Mouse (Mus musculus) CH12.LX (cell line): Measurements from ENCODE around the gene Pkdrej. TPM values are rescaled to one million over a fixed set of nuclear protein-coding genes. Genes with fewer than 3 reads are reported as not detected.
A peak's percentile ranks its signal among the peaks of the same experiment; 100 is the strongest.

Source experiments
- DNase-seq: peaks from one replicate; pipeline ENCODE4 v3.0.0-alpha.2; 2013; ENCODE audit errors: extremely low read depth
- H3K27ac ChIP-seq: 2 replicates; pipeline ENCODE4 v1.5.1; 2012; ENCODE audit warnings: low read depth, mild to moderate bottlenecking, control low read depth, moderate library complexity; ENCODE audit not compliant: insufficient read depth
- H3K27me3 ChIP-seq: replicated peaks from 2 replicates; pipeline ENCODE3; 2012; ENCODE audit warnings: inconsistent platforms
- H3K36me3 ChIP-seq, 2 experiments: replicated peaks in 1 of 2; 2 replicates each; pipeline versions ENCODE3 to v1.6.1; 2012; ENCODE audit warnings: inconsistent platforms in 1 of 2, low read length in 1 of 2, mild to moderate bottlenecking in 1 of 2, mixed read lengths in 1 of 2, moderate library complexity in 1 of 2; ENCODE audit not compliant: control insufficient read depth in 1 of 2, insufficient read depth in 1 of 2
- H3K4me1 ChIP-seq, 2 experiments: 2 replicates each; pipeline ENCODE4 v1.6.1; 2012; ENCODE audit warnings: inconsistent platforms in 1 of 2, moderate library complexity in 1 of 2; ENCODE audit not compliant: insufficient read depth in 2 of 2, control insufficient read depth in 1 of 2
- H3K4me2 ChIP-seq: 2 replicates; pipeline ENCODE4 v1.6.1; 2012; ENCODE audit warnings: low read depth, mild to moderate bottlenecking, control low read depth; ENCODE audit not compliant: poor library complexity, insufficient read depth, severe bottlenecking
- H3K4me3 ChIP-seq, 3 experiments: fragments of 150-350 bp in 1 of 3; sonication (generic) in 1 of 3; replicated peaks in 1 of 3; 2 replicates each; pipeline versions ENCODE3 to v1.5.1; 2011 to 2012; ENCODE audit warnings: low read depth in 2 of 3, low read length in 2 of 3, mild to moderate bottlenecking in 2 of 3, moderate library complexity in 2 of 3, control low read depth in 1 of 3, improper control_type of control experiment in 1 of 3, inconsistent platforms in 1 of 3, mixed read lengths in 1 of 3; ENCODE audit not compliant: poor library complexity in 1 of 3
- H3K79me2 ChIP-seq: replicated peaks from 2 replicates; pipeline ENCODE4 v1.6.1; 2012; ENCODE audit warnings: mild to moderate bottlenecking, moderate library complexity; ENCODE audit not compliant: control insufficient read depth, poor library complexity, insufficient read depth, severe bottlenecking; ENCODE audit errors: extremely low read depth
- H3K9ac ChIP-seq: 2 replicates; pipeline ENCODE4 v1.6.1; 2012; ENCODE audit warnings: low read depth, mild to moderate bottlenecking, control low read depth, moderate library complexity; ENCODE audit not compliant: insufficient read depth
- H3K9me3 ChIP-seq: replicated peaks from 2 replicates; pipeline ENCODE3; 2012; ENCODE audit warnings: low read length, inconsistent platforms, mixed read lengths
- BHLHE40 ChIP-seq: IDR thresholded peaks from 2 replicates; pipeline ENCODE4 v1.6.1; 2011; ENCODE audit warnings: mild to moderate bottlenecking, low read depth, low read length, improper control_type of control experiment
- CTCF ChIP-seq, 2 experiments: IDR thresholded peaks in 1 of 2; conservative IDR thresholded peaks in 1 of 2; 2 replicates each; pipeline ENCODE4 v1.5.1; 2011 to 2012; ENCODE audit warnings: low read depth in 2 of 2, low read length in 2 of 2, improper control_type of control experiment in 1 of 2, inconsistent platforms in 1 of 2, mild to moderate bottlenecking in 1 of 2, moderate library complexity in 1 of 2
- E2F4 ChIP-seq: IDR thresholded peaks from 2 replicates; pipeline ENCODE4 v1.6.1; 2011; ENCODE audit warnings: low read depth, low read length, improper control_type of control experiment; ENCODE audit not compliant: insufficient replicate concordance
- ELF1 ChIP-seq: IDR thresholded peaks from 2 replicates; pipeline ENCODE4 v1.6.1; 2014; ENCODE audit warnings: low read depth, mild to moderate bottlenecking, inconsistent platforms, low read length, improper control_type of control experiment
- ETS1 ChIP-seq: conservative IDR thresholded peaks from 2 replicates; pipeline ENCODE4 v1.6.1; 2012; ENCODE audit warnings: low read depth, mild to moderate bottlenecking, inconsistent platforms, low read length, improper control_type of control experiment, moderate library complexity
- JUN ChIP-seq: IDR thresholded peaks from 2 replicates; pipeline ENCODE4 v1.6.1; 2011; ENCODE audit warnings: low read depth, mild to moderate bottlenecking, low read length, improper control_type of control experiment, moderate library complexity; ENCODE audit not compliant: insufficient read depth
- KAT2A ChIP-seq: IDR thresholded peaks from 2 replicates; pipeline ENCODE4 v1.6.1; 2012; ENCODE audit warnings: low read length, improper control_type of control experiment, inconsistent platforms; ENCODE audit not compliant: insufficient replicate concordance
- MAFK ChIP-seq: IDR thresholded peaks from 2 replicates; pipeline ENCODE4 v1.6.1; 2011; ENCODE audit warnings: low read length, improper control_type of control experiment; ENCODE audit not compliant: insufficient replicate concordance
- MEF2A ChIP-seq: IDR thresholded peaks from 2 replicates; pipeline ENCODE4 v1.6.1; 2014; ENCODE audit warnings: low read depth, mild to moderate bottlenecking, inconsistent platforms, low read length, improper control_type of control experiment, borderline replicate concordance
- MYC ChIP-seq: IDR thresholded peaks from 2 replicates; pipeline ENCODE4 v1.6.1; 2011; ENCODE audit warnings: low read depth, mild to moderate bottlenecking, improper control_type of control experiment, low read length
- NELFE ChIP-seq: IDR thresholded peaks from 2 replicates; pipeline ENCODE4 v1.6.1; 2011; ENCODE audit warnings: low read depth, low read length, improper control_type of control experiment
- NRF1 ChIP-seq: IDR thresholded peaks from 2 replicates; pipeline ENCODE4 v1.6.1; 2014; ENCODE audit warnings: low read depth, mild to moderate bottlenecking, inconsistent platforms, low read length, improper control_type of control experiment, moderate library complexity
- PAX5 ChIP-seq: IDR thresholded peaks from 2 replicates; pipeline ENCODE4 v1.6.1; 2012; ENCODE audit warnings: low read length, inconsistent platforms, mixed read lengths
- POLR2AphosphoS2 ChIP-seq: IDR thresholded peaks from 2 replicates; pipeline ENCODE4 v1.6.1; 2011; ENCODE audit warnings: low read depth, low read length, improper control_type of control experiment
- SIN3A ChIP-seq: IDR thresholded peaks from 2 replicates; pipeline ENCODE4 v1.6.1; 2012; ENCODE audit warnings: low read length, improper control_type of control experiment, inconsistent platforms
- TBP ChIP-seq: conservative IDR thresholded peaks from 2 replicates; pipeline ENCODE4 v1.6.1; 2011; ENCODE audit warnings: low read depth, low read length, improper control_type of control experiment
- TCF12 ChIP-seq: IDR thresholded peaks from 2 replicates; pipeline ENCODE4 v1.6.1; 2014; ENCODE audit warnings: low read depth, mild to moderate bottlenecking, inconsistent platforms, low read length, improper control_type of control experiment
- UBTF ChIP-seq: IDR thresholded peaks from 2 replicates; pipeline ENCODE4 v1.6.1; 2012; ENCODE audit warnings: low read depth, mild to moderate bottlenecking, inconsistent platforms, low read length, improper control_type of control experiment, moderate library complexity
- USF1 ChIP-seq: IDR thresholded peaks from 2 replicates; pipeline ENCODE4 v1.6.1; 2014; ENCODE audit warnings: low read depth, mild to moderate bottlenecking, inconsistent platforms, low read length, improper control_type of control experiment
- ZKSCAN1 ChIP-seq: IDR thresholded peaks from 2 replicates; pipeline ENCODE4 v1.6.1; 2012; ENCODE audit warnings: low read depth, inconsistent platforms, low read length, improper control_type of control experiment, borderline replicate concordance
- ZNF384 ChIP-seq: IDR thresholded peaks from 2 replicates; pipeline ENCODE4 v1.6.1; 2012; ENCODE audit warnings: low read depth, low read length, improper control_type of control experiment, inconsistent platforms
- dilution Hi-C: fragments of 300-500 bp; cut with MboI; formaldehyde crosslinking; loops from 2 replicates; pipeline ENCODE4 v1.14.3; 2020; ENCODE audit warnings: low sequenced_read_pairs; ENCODE audit not compliant: extremely low pct_unique_long_range_greater_than_20kb, extremely low pct_ligation_motif_present
- in situ Hi-C: fragments of 300-500 bp; cut with MboI; formaldehyde crosslinking; loops from 3 replicates; pipeline ENCODE4 v1.14.3; 2019; ENCODE audit warnings: low sequenced_read_pairs, low pct_ligation_motif_present, low pct_unique_long_range_greater_than_20kb, mixed read lengths
- polyA plus RNA-seq: library from polyadenylated mRNA; unstranded; fragments of >175 nt; gene quantifications from 2 replicates; pipeline ENCODE4 v1.2.1, GENCODE M21; 2012; ENCODE audit warnings: low read depth; ENCODE audit not compliant: insufficient read length
- total RNA-seq, 2 experiments: library from RNA; depleted of rRNA; stranded (reverse); fragments of 300-350 nt in 1 of 2; fragments of >200 nt in 1 of 2; gene quantifications; 2 replicates each; pipeline ENCODE4 v1.2.3; 2012 to 2014

The Pkdrej gene
- total and polyA plus RNA-seq, 3 experiments = not detected

GRCm38 (mm10) chr15:85831954-85832590 is 10.5 kb upstream of the Pkdrej start, which contains the start of gene Ttc38 (continued):
- no peak for TF ChIP-seq ETS1
- TF ChIP-seq ELF1 = peak; percentile 87
- TF ChIP-seq POLR2AphosphoS2 = no peak
- TF ChIP-seq MYC = peak; percentile 81
- no peak for TF ChIP-seq KAT2A
- TF ChIP-seq PAX5 = no peak
- TF ChIP-seq NRF1 = peak; percentile 96
- no peak for TF ChIP-seq E2F4
- no peak for TF ChIP-seq MEF2A

GRCm38 (mm10) chr15:85829470-85829869 is 7.9 kb upstream of the Pkdrej start:
- no peak for DNase-seq
- dilution Hi-C loops = no loop called here
- H3K9me3 ChIP-seq = no peaks in the 10 kb centered on the region
- no peak for TF ChIP-seq SIN3A
- TF ChIP-seq CTCF (conservative IDR thresholded peaks at IDR 0.05 in 1 of 2, IDR thresholded peaks at IDR 0.05 in 1 of 2; ENCODE audit: low read depth in 2 of 2, low read length in 2 of 2) = no peak
- TF ChIP-seq MAFK = no peak
- no peak for TF ChIP-seq KAT2A
- no peak for TF ChIP-seq UBTF
- TF ChIP-seq TCF12 = no peak
- no peak for TF ChIP-seq POLR2AphosphoS2
- no peak for TF ChIP-seq JUN
- TF ChIP-seq USF1 = no peak
- TF ChIP-seq BHLHE40 = no peak
- TF ChIP-seq ZNF384 = no peak
- no peak for TF ChIP-seq TBP
- TF ChIP-seq ZKSCAN1 = no peak
- TF ChIP-seq NELFE = no peak
- TF ChIP-seq PAX5 = no peak
- in situ Hi-C loops = no loop called here
- no peak overlapping the region for H3K9ac ChIP-seq
- H3K4me3 ChIP-seq = no peak overlapping the region
- no peaks in the 10 kb centered on the region for H3K79me2 ChIP-seq
- no peak overlapping the region for H3K4me2 ChIP-seq
- peaks cover 8 to 31% of the 10 kb centered on the region in 2 experiments for H3K4me1 ChIP-seq
- no peak overlapping the region for H3K27ac ChIP-seq
- peaks cover 28% of the 10 kb centered on the region for H3K27me3 ChIP-seq
- peaks cover 0 to 2% of the 10 kb centered on the region in 2 experiments for H3K36me3 ChIP-seq
